Mouse (Mus musculus): Measurements from ENCODE around the gene Nectin4.

Gene Nectin4

GRCm38 (mm10) chr1:171360253-171360652, 9.6 kb upstream of the Nectin4 start:
- no peak for DNase-seq (ENCODE audit: low spot score in 2 of 2)

- peak; percentile 90 to 91 for DNase-seq (ENCODE audit: low spot score in 2 of 2)
Observed at GRCm38 (mm10) chr1:171360656-171361055, 9.2 kb upstream of the Nectin4 start, which contains the start of gene Klhdc9. Gene Klhdc9 (minus strand): TSS chr1:171360798.

DNA sequence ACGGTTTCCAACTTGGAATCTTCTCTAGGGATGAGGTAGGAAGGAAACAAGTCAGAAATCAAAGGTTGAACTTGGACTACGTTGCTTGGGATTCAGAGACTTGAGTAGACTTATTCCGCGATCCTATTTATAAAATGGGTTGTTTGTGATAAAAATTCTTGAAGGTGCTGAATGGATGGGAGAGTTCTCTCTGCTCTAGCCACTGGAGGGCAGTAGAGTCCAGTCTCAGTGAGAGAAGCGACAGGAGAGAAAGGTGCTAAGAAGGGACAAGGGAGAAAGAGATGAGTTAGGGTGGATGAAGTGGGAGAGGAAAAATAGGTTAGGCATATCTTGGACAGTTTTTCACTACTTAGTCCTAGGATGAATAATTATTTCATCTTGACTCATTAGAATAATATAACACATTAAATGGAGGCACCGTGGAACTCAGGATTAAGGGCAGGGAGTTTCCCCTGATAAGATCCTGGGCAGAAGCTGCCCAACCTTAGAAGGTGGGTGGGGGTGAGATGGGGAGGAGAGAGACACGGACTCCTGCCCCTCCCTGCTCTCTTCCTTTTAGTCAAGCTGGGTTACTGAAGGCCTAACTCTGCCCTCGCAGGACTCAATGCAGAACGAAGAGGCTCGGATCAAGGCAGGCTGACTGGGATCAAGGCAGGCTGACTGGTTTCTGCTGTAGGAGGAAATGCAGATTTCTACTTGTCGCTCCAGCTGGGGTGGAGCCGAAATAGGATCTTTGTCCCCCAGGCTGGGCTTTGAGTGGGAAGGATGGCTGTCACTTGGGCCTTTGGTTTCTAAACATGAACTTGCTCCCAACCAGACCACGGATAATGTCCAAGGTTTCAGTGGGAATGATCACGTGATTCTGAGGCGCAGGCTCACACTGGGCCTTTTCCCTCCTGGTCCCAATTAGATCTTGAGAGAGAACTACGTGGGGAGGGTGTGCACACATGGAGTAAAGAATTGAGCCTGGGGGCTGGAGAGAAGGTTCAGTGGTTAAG, 8.5 kb upstream of the Nectin4 start:
- DNase-seq (ENCODE audit: low spot score in 2 of 2), result peak; percentile 73 to 78

- DNase-seq (ENCODE audit: low spot score in 2 of 2), result no peak
Observed at GRCm38 (mm10) chr1:171365934-171366333, 4.0 kb upstream of the Nectin4 start.

DNA sequence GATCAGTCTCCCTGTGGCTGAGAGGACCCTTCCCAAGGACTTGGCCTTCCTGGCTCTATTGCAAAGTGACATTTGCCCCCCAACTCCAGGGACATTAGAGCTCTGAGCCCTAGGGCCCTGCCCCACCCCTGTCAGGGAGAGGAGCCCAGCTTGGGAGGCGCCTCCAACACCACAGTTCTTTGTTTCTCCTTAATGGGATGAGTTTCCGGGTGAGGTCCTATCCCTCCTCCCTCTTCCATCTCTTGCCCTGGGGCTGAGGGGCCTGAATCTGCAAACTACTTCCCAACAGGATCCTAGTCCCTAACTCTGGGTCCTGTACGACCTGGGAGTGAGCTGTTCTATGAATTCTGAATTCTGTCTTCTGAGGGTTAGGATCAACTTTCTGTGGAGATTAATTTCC, 3.0 kb downstream of the Nectin4 start:
- no peak for DNase-seq (ENCODE audit: low spot score in 2 of 2)

DNA sequence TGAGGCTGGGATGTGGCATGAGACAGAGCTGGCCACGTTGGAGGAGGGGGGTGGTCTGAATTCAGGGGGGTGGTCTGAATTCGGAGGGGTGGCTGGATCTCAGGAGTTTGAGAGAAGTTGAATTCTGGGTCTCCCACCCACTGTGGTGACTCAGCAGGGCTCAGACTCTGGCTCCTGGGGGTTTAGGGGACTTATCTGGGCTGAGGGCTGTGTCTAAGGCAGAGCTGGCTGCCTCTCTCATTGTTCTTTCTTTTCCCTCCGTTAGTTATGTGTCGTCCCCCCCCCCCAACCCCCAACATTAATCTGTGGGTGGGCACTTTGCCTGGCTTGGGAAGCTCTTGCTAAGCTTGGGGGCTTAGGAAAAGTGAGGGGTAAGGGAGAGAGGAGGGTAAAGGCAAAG, 4.0 kb downstream of the Nectin4 start:
- no peak for DNase-seq (ENCODE audit: low spot score in 2 of 2)

GRCm38 (mm10) chr1:171375646-171376097, 5.8 kb downstream of the Nectin4 start:
- DNase-seq (ENCODE audit: low spot score in 2 of 2), result no peak

DNA sequence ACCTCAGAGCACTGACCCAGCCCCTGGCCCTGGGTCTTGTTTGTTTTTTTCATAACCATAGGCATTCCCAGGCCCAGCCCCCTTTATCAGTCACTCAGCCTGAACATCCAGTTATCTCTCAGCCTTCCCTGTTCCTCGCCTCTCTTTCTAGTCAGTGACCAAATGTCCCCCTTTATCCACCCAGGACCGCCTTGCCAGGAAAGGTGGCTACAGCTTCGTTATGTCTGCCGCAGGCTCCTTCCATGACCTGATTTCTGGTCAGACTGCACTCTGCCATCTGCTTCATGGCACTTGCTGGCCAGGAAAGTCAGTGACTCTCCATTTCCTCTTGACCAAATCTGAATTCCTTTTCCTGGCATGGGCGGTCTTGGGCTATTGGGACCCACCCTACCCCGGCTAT, 8.4 kb downstream of the Nectin4 start:
- DNase-seq (ENCODE audit: low spot score in 2 of 2), result no peak

GRCm38 (mm10) chr1:171379935-171380599, 10.2 kb downstream of the Nectin4 start:
- peak; percentile 74 to 82 for DNase-seq (ENCODE audit: low spot score in 2 of 2)

GRCm38 (mm10) chr1:171382096-171382620, 12.3 kb downstream of the Nectin4 start:
- DNase-seq (ENCODE audit: low spot score in 2 of 2), result no peak

DNA sequence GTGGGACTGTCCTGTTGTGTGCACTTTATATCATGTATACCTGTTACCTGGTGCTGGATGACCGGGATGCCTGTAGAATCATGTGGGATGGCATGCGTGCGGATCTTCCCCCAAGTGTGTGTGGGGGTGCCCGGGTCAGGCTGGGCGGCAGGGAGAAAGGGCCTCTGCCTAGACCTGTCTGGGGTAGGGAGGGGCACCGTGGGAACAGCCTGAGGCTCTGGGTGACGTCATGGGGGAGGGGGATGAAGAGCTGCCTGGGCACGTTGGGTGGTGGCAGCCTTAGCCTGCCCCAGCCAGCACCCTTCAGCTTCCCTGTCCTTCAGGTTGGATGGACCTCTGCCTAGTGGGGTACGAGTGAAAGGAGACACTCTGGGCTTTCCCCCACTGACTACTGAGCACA, 14.5 kb downstream of the Nectin4 start:
- no peak for DNase-seq (ENCODE audit: low spot score in 2 of 2)

- DNase-seq (ENCODE audit: low spot score in 2 of 2), result no peak
Observed at GRCm38 (mm10) chr1:171385171-171385570, 15.3 kb downstream of the Nectin4 start.

DNA sequence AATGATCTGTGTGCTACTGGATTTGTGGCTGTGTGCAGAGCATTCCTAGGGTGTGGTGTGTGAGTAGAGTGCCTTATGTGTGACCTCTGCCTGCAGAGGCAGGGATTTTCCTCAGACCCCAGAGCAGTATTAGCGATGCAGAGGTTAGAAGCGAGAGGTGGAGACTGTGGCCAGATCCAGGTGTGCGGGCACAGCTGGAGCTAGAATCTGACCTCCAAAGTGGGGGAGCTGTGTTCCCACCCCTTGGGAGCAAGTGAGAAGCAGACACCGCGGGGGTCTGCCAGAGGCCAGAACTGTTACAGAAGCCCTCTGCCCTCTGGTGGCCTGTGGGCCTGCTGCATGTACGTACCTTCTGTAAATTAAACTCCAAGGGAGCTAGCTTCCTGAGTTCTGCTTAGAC, 17.2 kb downstream of the Nectin4 start:
- DNase-seq (ENCODE audit: low spot score in 2 of 2), result no peak

DNA sequence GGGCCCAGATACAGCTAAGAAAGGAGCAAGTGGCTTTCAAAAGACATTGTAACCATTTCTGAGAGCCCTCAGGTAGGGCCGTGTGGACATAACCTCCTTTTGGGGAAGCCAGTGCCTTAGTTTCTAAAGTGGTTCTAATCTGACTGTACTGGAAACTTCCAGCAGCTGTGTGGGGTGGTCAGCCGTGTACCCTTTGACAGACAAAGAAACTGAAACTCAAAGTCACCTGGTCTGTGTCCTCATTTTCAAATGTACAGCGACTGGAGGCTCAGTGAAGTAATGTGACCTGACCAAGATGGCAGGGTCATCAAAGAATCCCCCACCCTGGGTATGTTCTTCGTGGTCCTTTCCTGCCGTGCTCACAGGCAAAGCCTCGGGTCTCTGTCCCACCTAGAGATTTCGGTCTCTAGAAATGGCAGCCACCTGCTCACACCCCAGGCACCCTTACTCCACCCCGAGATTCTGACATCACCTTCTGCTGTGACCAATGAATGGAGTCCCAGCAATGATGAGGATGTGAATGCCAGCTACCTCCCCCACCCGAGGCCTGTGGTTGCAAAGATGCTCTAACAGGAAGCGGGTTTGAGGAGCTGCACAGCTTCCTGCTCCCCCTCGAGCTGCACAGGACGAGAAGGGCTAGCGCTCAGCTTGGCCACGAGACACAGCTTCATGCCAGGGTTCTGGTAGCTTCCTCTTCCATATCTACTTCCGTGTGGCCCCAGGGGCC, 18.6 kb downstream of the Nectin4 start, which contains the start of gene Arhgap30:
TSS of gene Arhgap30 (plus strand) at position 579 of the 727 bp plus-strand sequence.
- peak; percentile 96 to 97 for DNase-seq (ENCODE audit: low spot score in 2 of 2)

DNA sequence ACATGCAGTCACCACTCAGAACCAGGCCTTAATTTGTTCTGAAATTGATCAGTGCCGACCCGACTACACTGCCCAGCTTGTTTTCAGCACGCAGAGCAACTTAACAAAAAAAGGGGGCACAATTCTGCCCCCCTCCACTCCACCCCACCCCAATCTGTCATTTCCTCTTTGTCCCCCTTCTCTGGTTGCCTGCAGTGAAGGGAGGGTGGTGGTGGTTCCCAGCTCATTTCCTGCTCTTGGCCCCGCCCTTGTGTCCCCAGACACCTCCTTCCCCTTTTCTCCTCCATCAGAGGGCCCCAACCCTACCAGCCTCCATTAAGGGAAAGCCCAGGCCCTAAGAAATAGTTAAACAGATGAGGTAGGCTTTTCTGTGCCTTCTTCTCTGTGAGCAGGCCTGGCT, 20.2 kb downstream of the Nectin4 start:
- peak; percentile 84 to 89 for DNase-seq (ENCODE audit: low spot score in 2 of 2)

GRCm38 (mm10) chr1:171401821-171402220, 31.9 kb downstream of the Nectin4 start:
- DNase-seq (ENCODE audit: low spot score in 2 of 2), result no peak

DNA sequence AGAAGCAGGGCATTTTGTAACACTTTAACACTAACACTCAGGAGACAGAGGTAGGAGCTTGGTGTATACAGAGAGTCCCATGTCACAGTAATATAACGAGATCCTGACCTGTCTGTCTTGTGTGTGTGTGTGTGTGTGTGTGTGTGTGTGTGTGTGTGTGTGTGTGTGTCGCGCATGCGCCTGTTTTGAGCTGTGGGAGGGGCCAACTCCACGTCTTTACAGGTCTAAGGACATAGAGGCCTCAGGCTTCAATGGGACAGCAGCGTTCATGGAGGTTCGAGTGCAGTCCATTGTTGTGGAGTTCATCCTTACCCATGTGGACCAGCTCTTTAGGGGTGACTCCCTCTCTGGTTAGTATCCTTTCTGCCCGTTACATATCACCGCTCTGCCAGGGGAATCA, 33.1 kb downstream of the Nectin4 start:
- DNase-seq (ENCODE audit: low spot score in 2 of 2), result no peak

DNA sequence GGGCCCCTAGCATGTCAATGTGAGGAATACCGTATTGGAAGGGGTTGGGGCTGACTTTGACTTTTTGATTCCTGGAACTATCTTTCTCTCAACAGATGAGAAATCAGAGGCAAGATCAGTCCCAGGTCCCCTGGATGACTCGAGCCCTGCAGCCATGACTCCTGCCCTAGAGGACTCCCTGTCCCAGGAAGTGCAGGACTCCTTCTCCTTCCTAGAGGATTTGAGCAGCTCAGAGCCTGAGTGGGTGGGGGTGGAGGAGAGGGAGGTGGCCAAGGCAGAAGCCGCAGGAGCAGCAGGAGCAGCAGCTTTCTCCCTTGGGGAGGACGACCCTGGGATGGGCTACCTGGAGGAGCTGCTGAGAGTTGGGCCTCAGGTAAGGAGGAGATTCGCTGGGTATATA, 37.4 kb downstream of the Nectin4 start:
- no peak for DNase-seq (ENCODE audit: low spot score in 2 of 2)

DNA sequence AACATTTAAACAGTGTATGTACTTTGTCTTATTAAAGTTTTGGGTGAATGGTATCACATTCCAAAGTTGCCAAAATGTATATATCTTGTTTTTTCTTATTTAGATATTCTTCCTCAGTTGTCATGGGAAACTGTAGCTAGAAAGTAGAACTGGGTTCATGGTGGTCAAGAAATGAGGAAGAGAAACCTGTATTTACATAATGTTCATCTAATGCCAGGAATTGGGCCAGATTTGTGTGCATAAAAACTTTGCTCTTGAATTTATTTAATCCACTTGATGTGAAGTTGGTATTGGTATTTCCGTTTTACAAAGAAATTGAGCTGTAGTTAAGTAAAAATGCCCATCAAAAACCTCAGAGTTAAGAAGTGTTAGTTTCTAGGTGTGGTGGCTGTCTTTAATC, 40.3 kb downstream of the Nectin4 start:
- no peak for DNase-seq (ENCODE audit: low spot score in 2 of 2)

DNA sequence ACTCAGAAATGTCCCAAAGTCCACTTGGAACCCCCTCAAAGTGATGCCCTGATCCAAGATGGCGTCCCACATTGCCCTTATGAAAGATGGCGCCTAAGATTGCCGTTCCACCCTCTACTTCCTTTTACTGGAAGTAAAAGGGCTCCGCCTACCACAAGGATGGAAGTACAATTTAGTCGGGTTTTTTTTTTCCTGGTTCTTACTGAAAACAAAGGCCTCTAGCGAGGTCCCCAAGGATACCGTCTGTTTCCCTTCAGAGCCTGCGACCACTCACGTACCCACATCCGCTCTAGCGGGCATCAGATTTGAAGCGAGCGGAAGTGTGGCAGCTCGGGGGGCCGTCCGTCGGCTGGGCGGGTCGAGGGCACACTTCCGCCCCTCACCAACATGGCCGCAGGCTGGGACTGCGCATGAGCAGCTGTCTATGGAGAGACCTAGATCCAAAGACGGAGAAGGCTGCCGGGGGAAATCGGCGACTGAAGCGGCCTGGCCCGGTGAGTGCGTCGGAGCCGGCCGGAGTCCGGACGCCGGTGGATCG, 41.1 kb downstream of the Nectin4 start, which contains the start of gene Usf1:
TSS of gene Usf1 (plus strand) at position 367 of the 538 bp plus-strand sequence.
- DNase-seq (ENCODE audit: low spot score in 2 of 2), result peak; percentile 93 to 94

- DNase-seq (ENCODE audit: low spot score in 2 of 2), result no peak
Observed at GRCm38 (mm10) chr1:171411492-171411941, 41.6 kb downstream of the Nectin4 start.
